Mouse (Mus musculus) C2C12 (cell line): Measurements from ENCODE around the gene Dedd2.

ENCODE experiments used
- CTCF ChIP-seq: IDR thresholded peaks from one replicate; pipeline ENCODE4 v1.5.1; 2011; ENCODE audit not compliant: control insufficient read depth, insufficient read depth, insufficient read length
- MAX ChIP-seq: IDR thresholded peaks from one replicate; pipeline ENCODE4 v1.6.1; 2011; ENCODE audit warnings: mild to moderate bottlenecking, control low read depth

DNA sequence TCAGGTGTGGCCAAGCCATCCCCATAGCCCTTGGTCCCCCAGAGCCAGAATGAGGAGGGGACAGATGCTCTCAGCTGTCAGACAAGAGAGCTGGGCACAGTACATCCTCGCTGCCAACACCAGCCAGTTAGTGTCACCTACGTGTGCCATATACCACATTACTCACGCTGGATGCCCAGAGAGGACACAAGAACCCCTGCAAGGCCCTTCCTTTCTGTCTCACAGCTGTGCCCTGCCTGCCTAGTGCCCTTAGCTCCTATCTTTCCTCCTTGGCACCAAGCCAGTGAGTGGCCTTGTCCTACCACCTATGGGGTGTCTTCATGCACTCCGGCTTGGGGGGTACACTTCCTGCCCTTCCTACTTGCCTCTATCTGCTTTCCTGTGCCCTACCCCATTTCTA lies 65.8 kb downstream of the Dedd2 start:
- TF ChIP-seq CTCF = no peak
- no peak for TF ChIP-seq MAX
